Mouse (Mus musculus): ENCODE data around the gene Irf4. TPM values are rescaled to one million over a fixed set of nuclear protein-coding genes. Genes with fewer than 3 reads are reported as not detected.
A peak's percentile ranks its signal among the peaks of the same experiment; 100 is the strongest.

Irf4 gene
- polyA plus RNA-seq, 1 experiment, result 0.26 TPM

GRCm38 (mm10) chr13:30749557-30750141, 623 bp downstream of the Irf4 start:
- Histone ChIP-seq H3K4me3 (ENCODE audit: control insufficient read depth, low read depth, low read length) (peak overlapping the region; percentile 73), H3K27me3 (ENCODE audit: control insufficient read depth, insufficient read depth, low read length) (peaks cover 2% of the 10 kb centered on the region; the same call in 1 of the 2 replicates), H3K27ac (ENCODE audit: control insufficient read depth, insufficient read depth, low read depth, low read length) (no peak overlapping the region), H3K4me1 (ENCODE audit: control insufficient read depth, insufficient read depth, low read length) (peaks cover 13% of the 10 kb centered on the region), H3K36me3 (ENCODE audit: control insufficient read depth, insufficient read depth, low read length) (no peaks in the 10 kb centered on the region)
- TF ChIP-seq CTCF (IDR thresholded peaks at IDR 0.05; ENCODE audit: control insufficient read depth, insufficient read depth, insufficient replicate concordance, low read depth, low read length) (no peak), POLR2A (IDR thresholded peaks at IDR 0.05; ENCODE audit: control insufficient read depth, low read depth, low read length) (no peak)

DNA sequence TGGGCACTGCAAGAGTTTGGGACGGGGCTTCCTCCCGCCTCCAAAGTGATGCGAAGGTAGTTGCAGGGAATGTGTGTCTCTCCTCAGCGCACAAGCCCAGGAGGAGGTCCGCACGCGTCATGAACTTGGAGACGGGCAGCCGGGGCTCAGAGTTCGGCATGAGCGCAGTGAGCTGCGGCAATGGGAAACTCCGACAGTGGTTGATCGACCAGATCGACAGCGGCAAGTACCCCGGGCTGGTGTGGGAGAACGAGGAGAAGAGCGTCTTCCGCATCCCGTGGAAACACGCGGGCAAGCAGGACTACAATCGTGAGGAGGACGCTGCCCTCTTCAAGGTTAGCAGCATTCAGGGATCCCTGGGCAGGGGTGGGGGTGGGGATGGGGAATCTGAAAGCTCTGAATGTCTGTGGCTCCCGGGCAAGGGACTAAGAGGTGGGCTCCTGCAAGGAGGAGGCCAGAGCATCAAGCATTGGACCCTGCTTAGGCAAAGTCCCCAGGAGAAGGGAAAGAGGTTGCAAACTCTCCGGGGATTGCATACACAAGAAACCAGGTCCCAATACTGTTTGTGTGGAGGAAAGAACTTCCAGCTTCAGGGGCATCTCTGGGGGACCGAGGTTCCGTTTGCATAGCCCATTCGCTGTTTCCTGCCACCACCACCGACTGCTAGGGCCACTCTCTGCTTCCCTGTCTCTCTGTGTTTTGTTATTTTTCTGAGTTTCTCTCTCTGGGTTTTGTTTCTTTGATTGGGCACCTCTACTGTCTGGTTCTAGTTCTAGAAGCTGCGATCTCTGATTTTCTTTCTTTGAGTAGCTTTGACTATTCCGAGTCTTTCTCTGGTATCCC, 1.7 kb downstream of the Irf4 start:
- Histone ChIP-seq H3K4me3 (ENCODE audit: control insufficient read depth, low read depth, low read length) (peak overlapping the region; percentile 34), H3K4me1 (ENCODE audit: control insufficient read depth, insufficient read depth, low read length) (peaks cover 13% of the 10 kb centered on the region), H3K27me3 (ENCODE audit: control insufficient read depth, insufficient read depth, low read length) (peaks cover 2% of the 10 kb centered on the region; the same call in 1 of the 2 replicates), H3K36me3 (ENCODE audit: control insufficient read depth, insufficient read depth, low read length) (no peaks in the 10 kb centered on the region), H3K27ac (ENCODE audit: control insufficient read depth, insufficient read depth, low read depth, low read length) (no peak overlapping the region)
- TF ChIP-seq CTCF (IDR thresholded peaks at IDR 0.05; ENCODE audit: control insufficient read depth, insufficient read depth, insufficient replicate concordance, low read depth, low read length), result no peak
- no peak for TF ChIP-seq POLR2A (IDR thresholded peaks at IDR 0.05; ENCODE audit: control insufficient read depth, low read depth, low read length)

GRCm38 (mm10) chr13:30751304-30751580, 2.2 kb downstream of the Irf4 start:
- TF ChIP-seq CTCF (IDR thresholded peaks at IDR 0.05; ENCODE audit: control insufficient read depth, insufficient read depth, insufficient replicate concordance, low read depth, low read length), result no peak
- Histone ChIP-seq H3K36me3 (ENCODE audit: control insufficient read depth, insufficient read depth, low read length) (no peaks in the 10 kb centered on the region), H3K27me3 (ENCODE audit: control insufficient read depth, insufficient read depth, low read length) (peaks cover 2% of the 10 kb centered on the region; the same call in 1 of the 2 replicates), H3K27ac (ENCODE audit: control insufficient read depth, insufficient read depth, low read depth, low read length) (no peak overlapping the region), H3K4me3 (ENCODE audit: control insufficient read depth, low read depth, low read length) (no peak overlapping the region), H3K4me1 (ENCODE audit: control insufficient read depth, insufficient read depth, low read length) (peaks cover 13% of the 10 kb centered on the region)

GRCm38 (mm10) chr13:30752581-30753187, 3.7 kb downstream of the Irf4 start:
- TF ChIP-seq POLR2A (IDR thresholded peaks at IDR 0.05; ENCODE audit: control insufficient read depth, low read depth, low read length) (no peak), CTCF (IDR thresholded peaks at IDR 0.05; ENCODE audit: control insufficient read depth, insufficient read depth, insufficient replicate concordance, low read depth, low read length) (no peak)
- Histone ChIP-seq H3K27ac (ENCODE audit: control insufficient read depth, insufficient read depth, low read depth, low read length) (no peak overlapping the region), H3K27me3 (ENCODE audit: control insufficient read depth, insufficient read depth, low read length) (peaks cover 2% of the 10 kb centered on the region; the same call in 1 of the 2 replicates), H3K36me3 (ENCODE audit: control insufficient read depth, insufficient read depth, low read length) (no peaks in the 10 kb centered on the region), H3K4me1 (ENCODE audit: control insufficient read depth, insufficient read depth, low read length) (peaks cover 13% of the 10 kb centered on the region), H3K4me3 (ENCODE audit: control insufficient read depth, low read depth, low read length) (no peak overlapping the region)

DNA sequence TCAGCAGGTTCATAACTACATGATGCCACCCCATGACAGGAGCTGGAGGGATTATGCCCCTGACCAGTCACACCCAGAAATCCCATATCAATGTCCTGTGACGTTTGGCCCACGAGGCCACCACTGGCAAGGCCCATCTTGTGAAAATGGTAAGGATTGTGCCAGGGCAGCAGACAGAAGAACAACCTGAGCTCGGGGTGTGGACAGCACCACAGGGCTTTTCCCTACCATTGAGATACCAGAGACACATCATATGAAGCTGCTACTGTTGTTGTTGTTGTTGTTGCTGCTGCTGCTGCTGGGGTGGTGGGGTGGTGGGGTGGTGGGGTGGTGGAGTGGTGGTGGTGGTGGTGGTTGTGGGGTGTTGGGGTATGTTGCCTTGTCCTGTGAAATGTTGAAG, 4.4 kb downstream of the Irf4 start:
- TF ChIP-seq POLR2A (IDR thresholded peaks at IDR 0.05; ENCODE audit: control insufficient read depth, low read depth, low read length), result no peak
- TF ChIP-seq CTCF (IDR thresholded peaks at IDR 0.05; ENCODE audit: control insufficient read depth, insufficient read depth, insufficient replicate concordance, low read depth, low read length), result no peak
- Histone ChIP-seq H3K4me1 (ENCODE audit: control insufficient read depth, insufficient read depth, low read length) (peaks cover 13% of the 10 kb centered on the region), H3K36me3 (ENCODE audit: control insufficient read depth, insufficient read depth, low read length) (no peaks in the 10 kb centered on the region), H3K27ac (ENCODE audit: control insufficient read depth, insufficient read depth, low read depth, low read length) (no peak overlapping the region), H3K4me3 (ENCODE audit: control insufficient read depth, low read depth, low read length) (no peak overlapping the region; the same call in 1 of the 2 replicates), H3K27me3 (ENCODE audit: control insufficient read depth, insufficient read depth, low read length) (peaks cover 2% of the 10 kb centered on the region; the same call in 1 of the 2 replicates)

GRCm38 (mm10) chr13:30754066-30754465, 5.0 kb downstream of the Irf4 start:
- TF ChIP-seq POLR2A (IDR thresholded peaks at IDR 0.05; ENCODE audit: control insufficient read depth, low read depth, low read length), result no peak
- TF ChIP-seq CTCF (IDR thresholded peaks at IDR 0.05; ENCODE audit: control insufficient read depth, insufficient read depth, insufficient replicate concordance, low read depth, low read length), result no peak
- Histone ChIP-seq H3K27me3 (ENCODE audit: control insufficient read depth, insufficient read depth, low read length) (no peaks in the 10 kb centered on the region), H3K27ac (ENCODE audit: control insufficient read depth, insufficient read depth, low read depth, low read length) (no peak overlapping the region), H3K4me1 (ENCODE audit: control insufficient read depth, insufficient read depth, low read length) (peaks cover 9% of the 10 kb centered on the region), H3K36me3 (ENCODE audit: control insufficient read depth, insufficient read depth, low read length) (no peaks in the 10 kb centered on the region), H3K4me3 (ENCODE audit: control insufficient read depth, low read depth, low read length) (no peak overlapping the region)

DNA sequence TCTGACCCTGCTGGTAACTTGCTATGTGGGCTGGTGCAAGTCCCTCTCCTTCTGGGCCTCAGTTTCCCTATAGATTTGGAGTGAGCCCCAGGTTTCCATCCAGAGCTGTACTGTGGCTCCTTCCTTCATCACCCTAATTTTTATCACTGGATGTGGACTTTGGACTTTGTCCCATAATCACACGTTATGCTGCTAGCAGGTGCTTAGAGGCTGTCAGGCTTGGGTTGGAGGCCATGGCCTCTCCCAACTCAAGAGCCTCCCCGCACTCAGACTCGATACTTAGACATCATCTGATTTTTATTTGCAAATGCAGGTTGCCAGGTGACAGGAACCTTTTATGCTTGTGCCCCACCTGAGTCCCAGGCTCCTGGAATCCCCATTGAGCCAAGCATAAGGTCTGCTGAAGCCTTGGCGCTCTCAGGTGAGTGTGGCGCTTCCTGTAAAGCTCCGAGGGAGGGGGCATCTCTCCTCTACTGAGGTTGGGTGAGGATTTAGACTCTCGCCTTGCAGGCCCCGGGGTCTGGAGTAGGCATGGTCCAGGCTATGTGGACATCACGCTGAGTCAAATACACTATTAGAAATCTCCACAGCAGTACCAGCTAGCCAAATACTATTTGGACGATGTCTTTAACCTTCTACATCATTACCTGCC, 5.9 kb downstream of the Irf4 start:
- H3K36me3 ChIP-seq (ENCODE audit: control insufficient read depth, insufficient read depth, low read length), result no peaks in the 10 kb centered on the region
- TF ChIP-seq CTCF (IDR thresholded peaks at IDR 0.05; ENCODE audit: control insufficient read depth, insufficient read depth, insufficient replicate concordance, low read depth, low read length) (no peak), POLR2A (IDR thresholded peaks at IDR 0.05; ENCODE audit: control insufficient read depth, low read depth, low read length) (no peak)

More for the DNA sequence above, 5.9 kb downstream of the Irf4 start:
- no peak overlapping the region for H3K4me3 ChIP-seq (ENCODE audit: control insufficient read depth, low read depth, low read length)
- no peak overlapping the region for H3K27ac ChIP-seq (ENCODE audit: control insufficient read depth, insufficient read depth, low read depth, low read length)
- H3K27me3 ChIP-seq (ENCODE audit: control insufficient read depth, insufficient read depth, low read length), result no peaks in the 10 kb centered on the region
- H3K4me1 ChIP-seq (ENCODE audit: control insufficient read depth, insufficient read depth, low read length), result peaks cover under 1% of the 10 kb centered on the region; the same call in 1 of the 2 replicates
